Mouse (Mus musculus): Measurements from ENCODE around the gene Ccnd1. TPM values are rescaled to one million over a fixed set of nuclear protein-coding genes. Genes with fewer than 3 reads are reported as not detected.

Ccnd1 gene
- polyA plus RNA-seq, 1 experiment from 2014 or later = 63.7 TPM

- H3K36me3 ChIP-seq (ENCODE audit: control insufficient read depth, insufficient read depth, low read length) = peaks cover 52% of the 10 kb centered on the region
- no peaks in the 10 kb centered on the region for H3K27me3 ChIP-seq (ENCODE audit: control insufficient read depth, insufficient read depth, low read length)
- WGBS = 59% methylated on average over 1 of the region's 1 CpGs
- no peak overlapping the region for H3K4me2 ChIP-seq (ENCODE audit: low read length)
- no peak overlapping the region for H3K27ac ChIP-seq (replicated peaks in 1 of 2; ENCODE audit: control insufficient read depth in 1 of 2, insufficient read depth in 1 of 2, low read depth in 2 of 2, low read length in 2 of 2)
- H3K4me1 ChIP-seq (ENCODE audit: control insufficient read depth in 2 of 2, insufficient read depth in 2 of 2, low read length in 2 of 2) = peaks cover 4 to 9% of the 10 kb centered on the region in 2 experiments; a peak in 3 of 4 replicates
- no peak overlapping the region for H3K9ac ChIP-seq (ENCODE audit: low read length)
- H3K4me3 ChIP-seq (ENCODE audit: control insufficient read depth in 1 of 2, insufficient read depth in 1 of 2, low read depth in 1 of 2, low read length in 2 of 2) = no peak overlapping the region
- ATAC-seq (ENCODE audit: insufficient number of reproducible peaks, insufficient read depth, low FRiP score, low read depth) = no peak
- H3K9me3 ChIP-seq (ENCODE audit: control insufficient read depth, low read length) = no peaks in the 10 kb centered on the region
Measured at GRCm38 (mm10) chr7:144918823-144919222, 20.9 kb downstream of the Ccnd1 start.

- H3K4me3 ChIP-seq (ENCODE audit: control insufficient read depth in 1 of 2, insufficient read depth in 1 of 2, low read depth in 1 of 2, low read length in 2 of 2) = peak within 1 kb of the TSS; percentile 73 to 92
- H3K9me3 ChIP-seq (ENCODE audit: control insufficient read depth, low read length) = no peaks in the 10 kb centered on the region
- H3K27ac ChIP-seq (replicated peaks in 1 of 2; ENCODE audit: control insufficient read depth in 1 of 2, insufficient read depth in 1 of 2, low read depth in 2 of 2, low read length in 2 of 2) = peak within 1 kb of the TSS; percentile 68 to 75
- WGBS = under 1% methylated on average over 55 of the region's 55 CpGs
- H3K4me2 ChIP-seq (ENCODE audit: low read length) = peak within 1 kb of the TSS; percentile 86
- peaks cover 4 to 9% of the 10 kb centered on the region in 2 experiments; a peak in 3 of 4 replicates for H3K4me1 ChIP-seq (ENCODE audit: control insufficient read depth in 2 of 2, insufficient read depth in 2 of 2, low read length in 2 of 2)
- peak within 1 kb of the TSS; percentile 86 for H3K9ac ChIP-seq (ENCODE audit: low read length)
- peak; percentile 89 for ATAC-seq (ENCODE audit: insufficient number of reproducible peaks, insufficient read depth, low FRiP score, low read depth)
- no peaks in the 10 kb centered on the region for H3K27me3 ChIP-seq (ENCODE audit: control insufficient read depth, insufficient read depth, low read length)
- peaks cover 36% of the 10 kb centered on the region for H3K36me3 ChIP-seq (ENCODE audit: control insufficient read depth, insufficient read depth, low read length)
Measured at GRCm38 (mm10) chr7:144914948-144915750, 24.6 kb downstream of the Ccnd1 start, which contains the start of gene LTO1. Gene LTO1, plus strand, starts transcription at chr7:144915100.

- H3K4me3 ChIP-seq (ENCODE audit: control insufficient read depth in 1 of 2, insufficient read depth in 1 of 2, low read depth in 1 of 2, low read length in 2 of 2) = peak overlapping the region; percentile 73 to 92
Measured at GRCm38 (mm10) chr7:144914296-144914947, 25.3 kb downstream of the Ccnd1 start.

GRCm38 (mm10) chr7:144912897-144913296 is 26.8 kb downstream of the Ccnd1 start:
- H3K36me3 ChIP-seq (ENCODE audit: control insufficient read depth, insufficient read depth, low read length) = peaks cover 15% of the 10 kb centered on the region
- H3K27me3 ChIP-seq (ENCODE audit: control insufficient read depth, insufficient read depth, low read length) = no peaks in the 10 kb centered on the region
- H3K9ac ChIP-seq (ENCODE audit: low read length) = no peak overlapping the region
- no peaks in the 10 kb centered on the region for H3K9me3 ChIP-seq (ENCODE audit: control insufficient read depth, low read length)
- H3K4me3 ChIP-seq (ENCODE audit: control insufficient read depth in 1 of 2, insufficient read depth in 1 of 2, low read depth in 1 of 2, low read length in 2 of 2) = no peak overlapping the region
- 85% methylated on average over 4 of the region's 4 CpGs for WGBS
- no peak for ATAC-seq (ENCODE audit: insufficient number of reproducible peaks, insufficient read depth, low FRiP score, low read depth)
- peaks cover 4 to 9% of the 10 kb centered on the region in 2 experiments; a peak in 3 of 4 replicates for H3K4me1 ChIP-seq (ENCODE audit: control insufficient read depth in 2 of 2, insufficient read depth in 2 of 2, low read length in 2 of 2)
- no peak overlapping the region for H3K27ac ChIP-seq (replicated peaks in 1 of 2; ENCODE audit: control insufficient read depth in 1 of 2, insufficient read depth in 1 of 2, low read depth in 2 of 2, low read length in 2 of 2)
- H3K4me2 ChIP-seq (ENCODE audit: low read length) = no peak overlapping the region

More at GRCm38 (mm10) chr7:144914296-144914947, 25.3 kb downstream of the Ccnd1 start:
- peak; percentile 81 for ATAC-seq (ENCODE audit: insufficient number of reproducible peaks, insufficient read depth, low FRiP score, low read depth)
- H3K9me3 ChIP-seq (ENCODE audit: control insufficient read depth, low read length) = no peaks in the 10 kb centered on the region
- peaks cover 4 to 9% of the 10 kb centered on the region in 2 experiments; a peak in 3 of 4 replicates for H3K4me1 ChIP-seq (ENCODE audit: control insufficient read depth in 2 of 2, insufficient read depth in 2 of 2, low read length in 2 of 2)
- peaks cover 28% of the 10 kb centered on the region for H3K36me3 ChIP-seq (ENCODE audit: control insufficient read depth, insufficient read depth, low read length)
- peak overlapping the region; percentile 68 to 75; a peak in 3 of 4 replicates for H3K27ac ChIP-seq (replicated peaks in 1 of 2; ENCODE audit: control insufficient read depth in 1 of 2, insufficient read depth in 1 of 2, low read depth in 2 of 2, low read length in 2 of 2)
- H3K9ac ChIP-seq (ENCODE audit: low read length) = peak overlapping the region; percentile 86
- WGBS = 7% methylated on average over 17 of the region's 17 CpGs
- peak overlapping the region; percentile 86 for H3K4me2 ChIP-seq (ENCODE audit: low read length)
- H3K27me3 ChIP-seq (ENCODE audit: control insufficient read depth, insufficient read depth, low read length) = no peaks in the 10 kb centered on the region

GRCm38 (mm10) chr7:144911121-144911520 is 28.6 kb downstream of the Ccnd1 start:
- ATAC-seq (ENCODE audit: insufficient number of reproducible peaks, insufficient read depth, low FRiP score, low read depth) = no peak

GRCm38 (mm10) chr7:144908705-144909104 is 31.0 kb downstream of the Ccnd1 start:
- H3K4me1 ChIP-seq (ENCODE audit: control insufficient read depth in 2 of 2, insufficient read depth in 2 of 2, low read length in 2 of 2) = peaks cover 3% of the 10 kb centered on the region in 2 experiments; a peak in 2 of 4 replicates
- H3K36me3 ChIP-seq (ENCODE audit: control insufficient read depth, insufficient read depth, low read length) = no peaks in the 10 kb centered on the region
- H3K4me2 ChIP-seq (ENCODE audit: low read length) = no peak overlapping the region
- H3K9ac ChIP-seq (ENCODE audit: low read length) = no peak overlapping the region
- H3K27me3 ChIP-seq (ENCODE audit: control insufficient read depth, insufficient read depth, low read length) = peaks cover 3% of the 10 kb centered on the region; the same call in 1 of the 2 replicates
- no peak overlapping the region for H3K27ac ChIP-seq (replicated peaks in 1 of 2; ENCODE audit: control insufficient read depth in 1 of 2, insufficient read depth in 1 of 2, low read depth in 2 of 2, low read length in 2 of 2)
- no peaks in the 10 kb centered on the region for H3K9me3 ChIP-seq (ENCODE audit: control insufficient read depth, low read length)
- 34% methylated on average over 7 of the region's 7 CpGs for WGBS
- H3K4me3 ChIP-seq (ENCODE audit: control insufficient read depth in 1 of 2, insufficient read depth in 1 of 2, low read depth in 1 of 2, low read length in 2 of 2) = no peak overlapping the region
- no peak for ATAC-seq (ENCODE audit: insufficient number of reproducible peaks, insufficient read depth, low FRiP score, low read depth)

More at GRCm38 (mm10) chr7:144911121-144911520, 28.6 kb downstream of the Ccnd1 start:
- 64% methylated on average over 1 of the region's 1 CpGs for WGBS
- Histone ChIP-seq H3K9me3 (ENCODE audit: control insufficient read depth, low read length) (no peaks in the 10 kb centered on the region), H3K4me1 (ENCODE audit: control insufficient read depth in 2 of 2, insufficient read depth in 2 of 2, low read length in 2 of 2) (peaks cover 6 to 10% of the 10 kb centered on the region in 2 experiments), H3K27me3 (ENCODE audit: control insufficient read depth, insufficient read depth, low read length) (no peaks in the 10 kb centered on the region), H3K4me3 (ENCODE audit: control insufficient read depth in 1 of 2, insufficient read depth in 1 of 2, low read depth in 1 of 2, low read length in 2 of 2) (no peak overlapping the region), H3K4me2 (ENCODE audit: low read length) (no peak overlapping the region), H3K27ac (replicated peaks in 1 of 2; ENCODE audit: control insufficient read depth in 1 of 2, insufficient read depth in 1 of 2, low read depth in 2 of 2, low read length in 2 of 2) (no peak overlapping the region), H3K36me3 (ENCODE audit: control insufficient read depth, insufficient read depth, low read length) (no peaks in the 10 kb centered on the region), H3K9ac (ENCODE audit: low read length) (no peak overlapping the region)

GRCm38 (mm10) chr7:144907793-144908192 is 31.9 kb downstream of the Ccnd1 start:
- Histone ChIP-seq H3K9me3 (ENCODE audit: control insufficient read depth, low read length) (no peaks in the 10 kb centered on the region), H3K4me2 (ENCODE audit: low read length) (no peak overlapping the region), H3K4me3 (ENCODE audit: control insufficient read depth in 1 of 2, insufficient read depth in 1 of 2, low read depth in 1 of 2, low read length in 2 of 2) (no peak overlapping the region), H3K4me1 (ENCODE audit: control insufficient read depth in 2 of 2, insufficient read depth in 2 of 2, low read length in 2 of 2) (peaks cover 3% of the 10 kb centered on the region in 2 experiments; a peak in 2 of 4 replicates), H3K27me3 (ENCODE audit: control insufficient read depth, insufficient read depth, low read length) (peaks cover 5% of the 10 kb centered on the region; the same call in 1 of the 2 replicates), H3K36me3 (ENCODE audit: control insufficient read depth, insufficient read depth, low read length) (no peaks in the 10 kb centered on the region), H3K9ac (ENCODE audit: low read length) (no peak overlapping the region), H3K27ac (replicated peaks in 1 of 2; ENCODE audit: control insufficient read depth in 1 of 2, insufficient read depth in 1 of 2, low read depth in 2 of 2, low read length in 2 of 2) (no peak overlapping the region)
- 7% methylated on average over 8 of the region's 8 CpGs for WGBS
- ATAC-seq (ENCODE audit: insufficient number of reproducible peaks, insufficient read depth, low FRiP score, low read depth) = no peak
